Mouse (Mus musculus): ENCODE measurements around the gene Itm2b.

DNA sequence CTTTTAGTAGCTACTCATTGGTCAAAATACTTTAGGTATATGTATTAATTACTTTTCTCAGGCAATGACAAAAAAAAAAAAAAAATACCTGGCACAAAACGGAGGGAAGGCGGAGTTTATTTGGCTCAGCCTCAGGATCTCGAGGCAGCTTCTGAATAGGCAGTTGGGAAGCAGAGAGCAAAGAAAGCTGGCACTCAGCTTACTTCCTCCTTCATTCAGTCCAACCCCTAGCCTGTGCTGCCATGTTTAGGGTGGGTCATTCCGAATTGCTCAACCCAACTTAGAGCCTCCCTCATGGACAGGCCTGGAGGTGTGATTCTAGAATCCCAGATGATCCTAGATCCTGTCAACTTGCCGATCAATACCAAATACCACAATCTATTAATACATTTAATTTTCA lies 18.3 kb upstream of the Itm2b start:
- TF ChIP-seq CTCF (IDR thresholded peaks at IDR 0.05; ENCODE audit: low read depth, low read length) (no peak), POLR2A (IDR thresholded peaks at IDR 0.05; ENCODE audit: extremely low read depth, insufficient read depth, low read length) (no peak)
